8 mouse cellular contexts compared by ENCODE assay signal in genomic region chr8:46934898-46935297, GRCm38 (mm10). TPM values are rescaled to one million over a fixed set of nuclear protein-coding genes. Genes with fewer than 3 reads are reported as not detected.
A peak's percentile ranks its signal among the peaks of the same experiment; 100 is the strongest.
DNase-seq lines count a peak whose midpoint lies in the region; ATAC-seq and TF ChIP-seq lines count a peak whose summit lies in the region.

No protein-coding gene starts in this region.

- no peak overlapping the region for H3K4me3 ChIP-seq in neural tube, embryonic 15.5 days (replicated peaks)

- no peak overlapping the region for H3K9ac ChIP-seq in neural tube, embryonic 15.5 days (replicated peaks)

- H3K36me3 ChIP-seq in neural tube, embryonic 15.5 days: no peaks in the 10 kb centered on the region

- H3K27me3 ChIP-seq in neural tube, embryonic 15.5 days (replicated peaks): no peaks in the 10 kb centered on the region

- TF ChIP-seq POLR2A in brain, embryonic 14.5 days (IDR thresholded peaks at IDR 0.05; ENCODE audit: borderline replicate concordance, extremely low read depth, insufficient read depth, insufficient read length, poor library complexity, severe bottlenecking): no peak

- peak; percentile 67 for DNase-seq in neural tube, embryonic 10.5 days (ENCODE audit: extremely low spot score, low spot score)
- DNase-seq in brain, embryonic 14.5 days (ENCODE audit: low read depth): peak; percentile 69
- peak; percentile 53 for DNase-seq in heart, postnatal 25 days (ENCODE audit: low spot score)
- peak; percentile 40 for DNase-seq in large intestine, adult 2 months (ENCODE audit: low read depth, low spot score)
- DNase-seq in lung, postnatal 10 days: peak; percentile 85
- DNase-seq in retina, postnatal 7 days (ENCODE audit: low read depth, low spot score): peak; percentile 46

- intact Hi-C loops in heart, postnatal 25 days (cut with DNase I): loop anchor here (2.0 to 5.0 kb wide), 4 partner anchors 18 to 194 kb away; no protein-coding TSS in a partner anchor

- H3K4me1 ChIP-seq in neural tube, embryonic 15.5 days: 0 out of 2 replicates have a peak, but pooled peaks cover 4% of the 10 kb centered on the region

- ATAC-seq in neural tube, embryonic 15.5 days (ENCODE audit: low FRiP score): no peak
- ATAC-seq in erythroblast, adult 5-6 weeks (replicated peaks; ENCODE audit: low FRiP score, poor library complexity, severe bottlenecking): peak; percentile 75; the same call in 1 of the 2 replicates

- H3K4me2 ChIP-seq in neural tube, embryonic 15.5 days: no peak overlapping the region

- no peak overlapping the region for H3K27ac ChIP-seq in neural tube, embryonic 15.5 days (replicated peaks)

- 31% methylated on average over 9 of the region's 9 CpGs for WGBS in neural tube, embryonic 15.5 days
- WGBS in large intestine, adult 2 months: 53% methylated on average over 9 of the region's 9 CpGs

- TF ChIP-seq CTCF in brain, embryonic 14.5 days (IDR thresholded peaks at IDR 0.05; ENCODE audit: borderline replicate concordance, extremely low read depth, insufficient read depth, insufficient read length): peak; percentile 78

- no peaks in the 10 kb centered on the region for H3K9me3 ChIP-seq in neural tube, embryonic 15.5 days (replicated peaks)

RNA-seq across cellular contexts. Expression of gene Enpp6, which starts 51.8 kb away (rescaled TPM):
- polyA plus RNA-seq in neural tube, embryonic 15.5 days (2015; fragmentation: Nextera tagmentation; extraction: Ambion mirVana): 1.3 and 1.5 TPM in 2 replicates
- 0.48 and 0.51 TPM in 2 replicates for polyA plus RNA-seq in brain, embryonic 14.5 days (2012; rRNA removed)
- total RNA-seq in erythroblast, adult 5-6 weeks (2015; ENCODE audit: low replicate concordance): 1.5 TPM in 1 of 2 replicates, not detected in the other
- total RNA-seq in erythroblast, adult 5-6 weeks (2017; ENCODE audit: low replicate concordance): 3.1 TPM in 1 of 2 replicates, not detected in the other
- 1 to 10 TPM; 4.9 to 6.3 TPM for total RNA-seq in heart, postnatal 25 days (2021)
- polyA plus RNA-seq in large intestine, adult 2 months (2012; rRNA removed): 0.64 and 3.1 TPM in 2 replicates
